Mouse (Mus musculus) heart, embryonic 14.5 days (tissue): ENCODE measurements around the gene Tmem160. TPM values are rescaled to one million over a fixed set of nuclear protein-coding genes. Genes with fewer than 3 reads are reported as not detected.

Experiments used
- ATAC-seq: fragments of 200-750 bp; cut with Nextera tagmentation; 2 replicates; pipeline ENCODE4 v1.8.0; 2017; ENCODE audit warnings: low read depth, moderate TSS enrichment; ENCODE audit not compliant: insufficient number of reproducible peaks, insufficient read depth, low FRiP score
- H3K27ac ChIP-seq, 2 experiments: fragments of 200-500 bp in 1 of 2; fragments of 300-500 bp in 1 of 2; sonication (generic) in 1 of 2; replicated peaks in 1 of 2; 2 replicates each; pipeline ENCODE4 v1.5.1; 2012 to 2014; ENCODE audit warnings: low read depth in 2 of 2, low read length in 2 of 2, control low read depth in 1 of 2, mild to moderate bottlenecking in 1 of 2, mixed read lengths in 1 of 2; ENCODE audit not compliant: control insufficient read depth in 1 of 2, insufficient read depth in 1 of 2
- H3K27me3 ChIP-seq: fragments of 300-500 bp; sonication (generic); 2 replicates; pipeline ENCODE4 v1.6.1; 2014; ENCODE audit warnings: mild to moderate bottlenecking, low read length, control low read depth; ENCODE audit not compliant: control insufficient read depth, insufficient read depth
- H3K36me3 ChIP-seq: fragments of 300-500 bp; sonication (generic); 2 replicates; pipeline ENCODE4 v1.6.1; 2014; ENCODE audit warnings: mild to moderate bottlenecking, control low read depth, low read length, mixed read lengths; ENCODE audit not compliant: control insufficient read depth, insufficient read depth
- H3K4me1 ChIP-seq, 2 experiments: fragments of 200-500 bp in 1 of 2; fragments of 300-500 bp in 1 of 2; sonication (generic) in 1 of 2; 2 replicates each; pipeline ENCODE4 v1.6.1; 2012 to 2014; ENCODE audit warnings: low read length in 2 of 2, control low read depth in 1 of 2, mixed read lengths in 1 of 2; ENCODE audit not compliant: control insufficient read depth in 2 of 2, insufficient read depth in 2 of 2
- H3K4me2 ChIP-seq: fragments of 300-500 bp; sonication (generic); 2 replicates; pipeline ENCODE4 v1.6.1; 2014; ENCODE audit warnings: mild to moderate bottlenecking, low read length
- H3K4me3 ChIP-seq, 2 experiments: fragments of 200-500 bp in 1 of 2; fragments of 300-500 bp in 1 of 2; sonication (generic) in 1 of 2; 2 replicates each; pipeline ENCODE4 v1.5.1; 2012 to 2014; ENCODE audit warnings: low read length in 2 of 2, mild to moderate bottlenecking in 2 of 2, control low read depth in 1 of 2, low read depth in 1 of 2, moderate library complexity in 1 of 2; ENCODE audit not compliant: control insufficient read depth in 1 of 2, insufficient read depth in 1 of 2
- H3K9ac ChIP-seq: fragments of 300-500 bp; sonication (generic); 2 replicates; pipeline ENCODE4 v1.6.1; 2014; ENCODE audit warnings: mild to moderate bottlenecking, low read length
- H3K9me3 ChIP-seq: fragments of 300-500 bp; sonication (generic); 2 replicates; pipeline ENCODE4 v1.6.1; 2016; ENCODE audit warnings: low read length, control low read depth; ENCODE audit not compliant: control insufficient read depth
- WGBS: fragments of 180-500 bp; shearing (Covaris S2); extraction: QIAGEN DNeasy Blood & Tissue Kit; methylation state at CpG from one replicate; pipeline ENCODE4 v1.1.7; 2014; 5-methylcytosine and 5-hydroxymethylcytosine counted together
- polyA plus RNA-seq: library from polyadenylated mRNA; unstranded; fragments of >200 nt; fragmentation: Nextera tagmentation; extraction: Ambion mirVana; gene quantifications from 2 replicates; pipeline ENCODE4 v1.2.1, GENCODE M21; 2014

The Tmem160 gene
- polyA plus RNA-seq, 1 experiment from 2014 or later: 96.7 TPM

DNA sequence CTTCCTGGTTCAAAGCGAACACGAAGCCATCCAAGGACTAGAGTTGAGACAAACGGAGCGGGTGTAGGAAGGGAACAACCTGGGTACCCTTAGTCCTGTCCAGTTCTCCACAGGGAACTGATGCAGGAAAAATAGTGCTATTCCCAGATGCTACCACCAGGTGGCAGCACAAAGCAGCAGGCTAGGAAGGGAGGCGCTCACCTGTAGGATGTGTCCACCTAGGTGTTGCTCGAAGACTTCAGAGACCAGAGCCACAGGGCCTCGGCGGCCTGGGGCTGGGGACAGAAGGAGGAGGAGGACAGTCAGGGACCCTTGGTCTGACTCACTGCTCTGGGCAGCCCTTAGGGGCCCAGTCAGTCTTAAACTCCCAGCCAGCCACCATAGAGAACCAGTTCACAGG is 12.6 kb downstream of the Tmem160 start:
- ATAC-seq: no peak
- 11% methylated on average over 8 of the region's 8 CpGs for WGBS

DNA sequence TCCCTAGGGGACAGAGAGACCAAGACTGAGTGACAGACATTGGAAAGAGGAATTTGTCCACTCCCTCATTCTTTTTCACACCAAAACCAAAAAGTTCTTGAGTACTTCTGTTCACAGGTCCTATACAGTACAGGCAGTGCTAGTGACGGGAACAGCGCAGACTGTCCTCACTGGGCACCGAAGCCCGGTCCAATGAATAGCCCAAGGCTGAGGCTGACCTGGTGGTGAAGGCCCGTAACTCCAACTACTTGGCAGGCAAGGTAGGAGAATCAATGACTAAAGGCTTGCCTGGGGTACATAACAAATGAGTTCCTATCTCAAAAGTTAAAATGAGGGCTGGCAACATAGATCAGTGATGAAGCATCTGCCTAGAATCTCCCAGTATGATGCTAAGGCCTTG is 13.0 kb downstream of the Tmem160 start:
- WGBS: 81% methylated on average over 5 of the region's 5 CpGs
- Histone ChIP-seq H3K27me3 (peaks cover 35% of the 10 kb centered on the region), H3K4me3 (no peak overlapping the region), H3K9me3 (no peaks in the 10 kb centered on the region), H3K4me2 (no peak overlapping the region), H3K9ac (no peak overlapping the region), H3K36me3 (no peaks in the 10 kb centered on the region), H3K4me1 (no peaks in the 10 kb centered on the region), H3K27ac (no peak overlapping the region)
- no peak for ATAC-seq

More for the DNA sequence above, 12.6 kb downstream of the Tmem160 start:
- Histone ChIP-seq H3K4me3 (no peak overlapping the region), H3K36me3 (no peaks in the 10 kb centered on the region), H3K27ac (no peak overlapping the region), H3K9me3 (no peaks in the 10 kb centered on the region), H3K4me2 (no peak overlapping the region), H3K4me1 (no peaks in the 10 kb centered on the region), H3K9ac (no peak overlapping the region), H3K27me3 (peaks cover 37% of the 10 kb centered on the region)

DNA sequence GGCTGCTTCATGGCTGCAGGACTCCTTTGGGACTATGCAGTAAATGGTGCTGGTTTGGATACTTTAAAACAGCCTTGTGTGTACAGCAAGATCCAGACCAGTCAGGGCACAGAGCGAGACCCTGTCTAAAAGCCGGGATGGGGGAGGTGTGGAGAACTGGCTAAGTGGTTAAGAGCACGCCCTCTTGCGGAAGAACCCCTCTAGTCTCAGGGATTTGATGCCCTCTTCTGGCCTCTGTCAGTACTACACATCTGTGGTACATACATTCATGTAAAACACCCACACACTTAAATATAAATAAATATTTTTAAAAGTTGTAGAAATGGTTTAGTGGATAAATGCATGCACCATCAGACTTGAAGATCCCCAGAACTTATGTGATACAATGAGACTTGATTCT is 14.0 kb downstream of the Tmem160 start:
- 55% methylated on average over 4 of the region's 4 CpGs for WGBS
- H3K36me3 ChIP-seq: no peaks in the 10 kb centered on the region
- H3K4me1 ChIP-seq: no peaks in the 10 kb centered on the region
- H3K4me2 ChIP-seq: no peak overlapping the region
- ATAC-seq: no peak
- H3K4me3 ChIP-seq: no peak overlapping the region
- no peaks in the 10 kb centered on the region for H3K9me3 ChIP-seq
- H3K27me3 ChIP-seq: peaks cover 35% of the 10 kb centered on the region
- no peak overlapping the region for H3K27ac ChIP-seq
- no peak overlapping the region for H3K9ac ChIP-seq

DNA sequence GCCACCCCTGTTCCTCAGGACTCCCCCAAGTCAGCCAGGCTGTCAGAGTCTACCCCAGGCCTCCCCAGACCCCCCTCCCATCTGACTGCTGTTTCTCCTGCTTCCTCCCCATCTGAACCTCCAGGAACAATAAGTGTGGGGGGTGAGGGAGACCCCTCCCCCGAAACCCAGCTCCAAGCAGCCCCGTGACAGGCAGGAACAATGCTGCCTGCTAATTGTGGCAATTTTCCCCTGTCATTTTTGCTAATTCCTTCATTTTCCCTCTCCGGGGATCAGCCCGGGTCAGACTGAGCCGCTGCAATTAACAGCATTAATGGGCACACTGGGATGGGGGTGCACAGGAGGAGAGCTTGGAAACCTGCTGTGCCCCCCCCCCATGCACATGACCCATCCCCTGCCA is 15.5 kb downstream of the Tmem160 start:
- Histone ChIP-seq H3K27me3 (peaks cover 44% of the 10 kb centered on the region), H3K4me2 (no peak overlapping the region)

DNA sequence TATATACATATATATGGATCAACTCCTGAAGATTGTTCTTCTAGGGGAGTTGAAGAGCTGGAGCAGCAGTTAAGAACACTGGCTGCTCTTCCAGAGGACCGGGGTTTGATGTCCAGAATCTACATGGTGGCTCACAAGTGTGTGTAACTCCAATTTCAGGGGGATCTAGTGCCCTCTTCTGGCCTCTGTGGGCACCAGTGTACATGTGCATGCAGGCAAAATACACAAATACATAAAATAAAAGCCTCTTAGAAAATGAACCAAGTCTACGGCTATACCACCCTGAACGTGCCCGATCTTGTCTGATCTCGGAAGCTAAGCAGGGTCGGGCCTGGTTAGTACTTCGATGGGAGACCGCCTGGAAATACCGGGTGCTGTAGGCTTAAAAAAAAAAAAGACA is 19.0 kb downstream of the Tmem160 start:
- Histone ChIP-seq H3K27me3 (peaks cover 73% of the 10 kb centered on the region), H3K4me3 (no peak overlapping the region), H3K36me3 (no peaks in the 10 kb centered on the region), H3K27ac (no peak overlapping the region), H3K4me2 (no peak overlapping the region), H3K9ac (no peak overlapping the region), H3K4me1 (peaks cover 5 to 15% of the 10 kb centered on the region in 2 experiments; a peak in 3 of 4 replicates), H3K9me3 (no peaks in the 10 kb centered on the region)
- no peak for ATAC-seq
- WGBS: 40% methylated on average over 9 of the region's 9 CpGs

More for the DNA sequence above, 15.5 kb downstream of the Tmem160 start:
- no peak overlapping the region for H3K9ac ChIP-seq
- no peaks in the 10 kb centered on the region for H3K36me3 ChIP-seq
- H3K27ac ChIP-seq: no peak overlapping the region
- no peak overlapping the region for H3K4me3 ChIP-seq
- 31% methylated on average over 5 of the region's 5 CpGs for WGBS
- H3K9me3 ChIP-seq: no peaks in the 10 kb centered on the region
- ATAC-seq: no peak
- H3K4me1 ChIP-seq: no peaks in the 10 kb centered on the region

DNA sequence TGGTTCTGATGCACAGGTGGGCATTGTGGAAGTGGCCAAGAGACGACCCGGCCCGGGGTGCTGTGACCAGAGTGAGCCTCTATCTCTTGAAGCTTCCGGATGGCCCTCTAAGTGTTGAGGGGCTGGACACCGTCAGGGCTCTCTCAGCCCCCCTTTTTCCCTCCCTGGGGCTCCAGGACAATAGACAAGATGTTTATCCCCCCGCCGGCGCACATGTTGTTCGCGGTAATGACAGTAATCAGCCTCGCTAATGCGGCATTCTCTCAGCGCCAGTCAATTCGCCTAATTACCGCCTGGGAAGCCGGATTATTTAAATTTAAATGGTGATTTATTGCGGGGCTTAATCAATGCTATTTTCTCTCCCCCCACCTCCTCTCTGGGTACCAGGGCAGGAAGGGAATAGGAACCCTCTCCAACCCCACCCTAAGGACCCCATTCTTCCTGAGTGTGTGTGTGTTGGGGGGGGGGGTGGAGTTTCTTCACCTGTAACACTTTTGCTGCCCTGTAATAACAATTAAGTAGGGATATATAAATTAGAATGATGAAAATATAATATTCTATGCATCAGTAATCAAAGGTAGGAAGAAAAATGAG is 19.6 kb downstream of the Tmem160 start:
- Histone ChIP-seq H3K9ac (no peak overlapping the region), H3K27me3 (peaks cover 79% of the 10 kb centered on the region), H3K4me2 (no peak overlapping the region), H3K36me3 (no peaks in the 10 kb centered on the region), H3K9me3 (no peaks in the 10 kb centered on the region), H3K4me1 (peaks cover 5 to 15% of the 10 kb centered on the region in 2 experiments; a peak in 3 of 4 replicates), H3K4me3 (no peak overlapping the region), H3K27ac (no peak overlapping the region)
- WGBS: 9% methylated on average over 17 of the region's 17 CpGs
- ATAC-seq: no peak

DNA sequence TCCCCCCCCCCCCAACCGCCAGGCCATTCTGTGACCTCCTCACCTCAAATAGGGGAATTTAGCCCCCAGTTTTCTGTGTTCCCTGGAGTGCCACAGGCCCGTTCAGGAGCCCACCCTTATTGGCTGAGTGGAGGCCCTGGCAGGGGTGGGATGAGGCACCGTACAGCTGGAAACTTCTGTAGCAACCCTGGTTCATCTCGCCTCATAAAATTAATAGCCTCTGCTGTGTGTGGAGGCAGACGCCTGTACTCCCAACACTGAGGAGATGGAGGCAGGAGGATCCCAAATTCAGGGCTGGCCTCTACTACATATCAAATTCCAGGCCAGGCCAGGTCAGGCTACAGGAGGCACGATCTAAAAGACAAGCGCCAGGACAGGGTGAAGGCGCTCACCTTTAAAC is 21.3 kb downstream of the Tmem160 start:
- Histone ChIP-seq H3K9ac (no peak overlapping the region), H3K4me1 (peaks cover 5 to 15% of the 10 kb centered on the region in 2 experiments; a peak in 3 of 4 replicates), H3K27me3 (peaks cover 76% of the 10 kb centered on the region), H3K9me3 (no peaks in the 10 kb centered on the region), H3K27ac (no peak overlapping the region), H3K4me3 (no peak overlapping the region), H3K4me2 (no peak overlapping the region), H3K36me3 (no peaks in the 10 kb centered on the region)
- ATAC-seq: no peak
- 62% methylated on average over 8 of the region's 8 CpGs for WGBS

DNA sequence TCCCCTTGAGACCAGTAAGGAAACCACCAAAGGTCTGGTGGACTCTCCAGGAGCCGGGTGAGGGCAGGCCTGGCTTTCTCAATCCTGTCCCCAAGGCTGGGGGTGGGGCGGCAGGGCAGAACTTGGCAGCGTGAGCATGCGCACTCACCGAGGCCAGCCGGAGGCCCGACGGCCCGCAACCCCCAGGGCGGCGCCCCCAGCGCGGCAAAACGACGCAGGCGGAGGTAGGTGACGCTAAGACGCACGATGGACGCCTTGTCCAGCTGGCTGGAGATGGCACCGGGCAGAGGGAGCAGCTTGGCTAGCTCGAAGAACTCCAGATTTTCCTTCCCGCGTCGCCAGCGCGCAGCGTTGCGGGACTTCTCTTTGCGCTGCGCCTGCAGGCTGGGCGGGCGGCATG is 21.9 kb downstream of the Tmem160 start:
- Histone ChIP-seq H3K4me2 (peak overlapping the region; percentile 53), H3K27me3 (peaks cover 71% of the 10 kb centered on the region), H3K36me3 (no peaks in the 10 kb centered on the region), H3K27ac (no peak overlapping the region), H3K9me3 (no peaks in the 10 kb centered on the region), H3K4me3 (peak overlapping the region; percentile 30 to 33), H3K9ac (peak overlapping the region; percentile 38; the same call in 1 of the 2 replicates), H3K4me1 (peaks cover 5 to 15% of the 10 kb centered on the region in 2 experiments; a peak in 3 of 4 replicates)
- ATAC-seq: no peak
- WGBS: 6% methylated on average over 33 of the region's 33 CpGs
